Mouse (Mus musculus): Measurements from ENCODE around the gene 1600014C10Rik.

Gene 1600014C10Rik

DNA sequence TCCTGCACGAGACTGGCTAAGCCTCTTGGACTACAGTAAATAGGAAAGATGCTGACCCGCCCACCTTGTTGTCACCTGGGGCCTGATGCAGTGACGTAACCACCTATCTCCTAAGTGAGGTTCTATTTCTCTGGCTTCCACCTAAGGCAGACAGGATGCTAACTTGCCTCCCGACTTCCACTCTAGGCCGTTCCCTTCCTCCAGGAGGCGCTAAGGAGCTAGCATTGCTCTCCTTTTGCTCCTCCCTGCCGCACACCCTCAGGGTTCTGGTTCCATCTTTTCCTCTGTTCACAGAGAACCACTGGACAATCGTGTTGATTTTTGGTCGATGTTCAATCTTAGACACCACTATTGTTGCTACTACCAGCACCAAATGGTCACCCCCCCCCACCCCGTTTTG is 8.6 kb downstream of the 1600014C10Rik start:
- no peak for TF ChIP-seq GATA4 (IDR thresholded peaks at IDR 0.05; ENCODE audit: insufficient replicate concordance, low read length)

DNA sequence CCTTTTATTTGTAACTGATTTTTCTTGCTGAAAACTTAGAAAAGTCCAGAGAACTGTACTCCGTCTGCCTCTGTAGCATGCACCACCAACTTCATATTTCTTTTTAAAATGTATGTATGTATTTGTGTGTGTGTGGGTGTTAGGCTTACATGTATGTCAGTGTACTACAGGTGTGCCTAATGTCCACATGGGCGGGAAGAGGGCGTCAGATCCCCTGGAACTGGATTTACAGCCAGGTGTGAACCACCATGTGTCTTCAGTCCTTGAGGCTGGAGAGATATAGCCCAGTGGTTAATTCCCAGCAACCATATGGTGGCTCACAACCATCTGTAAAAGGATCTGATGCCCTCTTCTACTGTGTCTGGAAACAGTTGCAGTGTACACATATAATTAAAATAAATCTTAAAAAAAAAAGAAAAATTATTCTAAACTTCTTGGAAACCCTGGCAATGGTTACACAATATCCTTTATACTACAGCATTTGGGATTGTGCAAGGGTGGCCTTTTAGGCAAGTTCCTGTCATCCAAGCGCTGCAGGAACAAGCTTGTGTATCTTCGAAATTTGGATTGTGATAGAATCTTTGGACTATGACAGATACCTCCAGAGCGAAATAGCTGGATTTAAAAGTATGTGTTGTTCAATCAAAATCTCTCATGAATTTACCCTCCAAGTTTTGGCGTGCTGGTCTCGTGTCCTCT is 17.0 kb downstream of the 1600014C10Rik start:
- no peak for TF ChIP-seq GATA4 (IDR thresholded peaks at IDR 0.05; ENCODE audit: insufficient replicate concordance, low read length)

DNA sequence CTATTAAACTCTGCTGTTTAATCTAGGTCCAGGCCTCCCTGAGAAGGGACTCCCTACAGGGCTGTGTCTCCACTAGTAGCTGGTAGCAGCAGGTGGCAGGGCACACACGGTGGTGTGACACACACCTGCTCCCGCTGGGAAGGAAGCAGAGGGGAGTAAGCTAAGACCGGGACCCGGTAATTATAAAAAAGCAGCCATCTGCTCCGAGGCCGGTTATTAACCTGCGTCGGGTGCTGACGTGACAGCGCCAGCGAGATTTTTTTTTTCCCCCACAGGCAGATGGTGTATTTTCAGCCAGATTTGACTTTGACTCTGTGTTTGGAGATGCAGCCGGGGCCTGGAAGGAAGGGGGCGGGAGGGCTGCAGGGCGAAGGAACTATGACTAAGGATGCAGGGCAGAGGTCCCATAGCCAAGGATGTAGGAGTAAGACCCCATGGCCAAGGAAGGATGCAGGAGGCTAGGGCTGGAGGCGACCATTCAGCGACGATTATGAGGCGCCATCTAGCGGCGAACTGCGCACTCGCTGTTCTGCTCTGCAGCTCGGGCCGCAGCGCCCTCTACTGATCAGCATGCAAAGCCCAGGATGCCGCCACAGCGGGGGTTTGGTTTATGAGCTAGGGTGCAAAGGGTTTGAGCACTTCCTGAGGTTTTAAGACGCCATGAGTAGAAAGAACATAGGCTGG is 17.7 kb downstream of the 1600014C10Rik start:
- TF ChIP-seq GATA4 (IDR thresholded peaks at IDR 0.05; ENCODE audit: insufficient replicate concordance, low read length) = no peak

DNA sequence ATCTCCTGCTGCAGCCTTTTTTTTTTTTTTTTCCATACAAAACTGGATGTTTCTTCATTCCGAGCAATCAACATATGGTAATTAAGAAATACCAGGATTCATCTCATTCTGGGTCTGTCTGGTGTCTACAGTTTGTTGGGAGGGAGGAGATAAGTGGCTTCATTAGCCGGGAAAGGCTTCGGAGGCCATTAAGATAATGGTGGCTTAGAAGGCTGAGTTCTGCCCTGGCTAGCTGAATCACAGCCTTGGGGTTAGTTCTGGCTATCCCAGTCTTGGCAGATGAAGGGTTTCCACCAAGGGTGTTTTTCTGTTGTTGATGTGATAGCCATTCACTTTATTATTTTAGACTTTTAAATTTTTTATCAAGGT is 18.3 kb downstream of the 1600014C10Rik start:
- no peak for TF ChIP-seq GATA4 (IDR thresholded peaks at IDR 0.05; ENCODE audit: insufficient replicate concordance, low read length)

DNA sequence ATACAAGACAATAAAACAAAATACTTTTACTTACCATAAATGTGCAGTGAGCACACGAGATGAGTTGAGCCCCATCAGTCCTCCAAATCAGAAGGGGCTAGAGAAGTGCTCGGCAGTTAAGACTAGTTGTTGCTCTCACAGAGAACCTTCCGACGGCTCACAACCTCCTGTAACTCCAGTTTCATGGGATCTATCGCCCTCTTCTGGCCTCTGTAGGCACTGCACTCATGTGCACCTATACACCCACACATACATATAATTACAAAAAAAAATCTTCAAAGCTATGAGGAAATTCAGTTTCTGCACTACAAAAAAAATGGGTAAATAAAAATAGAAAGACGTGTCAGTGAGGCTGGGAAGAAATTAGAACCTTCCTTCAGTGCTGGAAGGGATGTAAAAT is 21.3 kb downstream of the 1600014C10Rik start:
- no peak for TF ChIP-seq GATA4 (IDR thresholded peaks at IDR 0.05; ENCODE audit: insufficient replicate concordance, low read length)

DNA sequence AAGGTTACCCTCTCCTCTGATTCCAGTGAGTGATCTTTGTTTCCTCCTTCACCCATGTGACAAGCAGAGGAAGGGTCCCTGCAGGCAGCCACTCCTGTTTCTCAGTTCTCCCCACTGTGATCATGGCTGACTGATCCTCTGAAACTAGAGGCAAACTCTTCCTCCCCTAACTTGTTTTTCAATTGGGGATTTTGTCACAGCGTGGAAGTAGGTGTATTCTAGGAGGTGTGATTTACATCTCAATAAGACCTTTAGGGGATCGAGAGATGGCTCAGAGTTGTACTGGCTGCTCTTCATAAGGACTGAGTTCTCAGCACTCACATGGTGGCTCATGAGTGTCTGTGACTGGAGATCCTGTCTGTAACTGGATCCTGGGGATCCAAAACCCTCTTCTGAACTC is 22.8 kb downstream of the 1600014C10Rik start:
- TF ChIP-seq GATA4 (IDR thresholded peaks at IDR 0.05; ENCODE audit: insufficient replicate concordance, low read length) = no peak

DNA sequence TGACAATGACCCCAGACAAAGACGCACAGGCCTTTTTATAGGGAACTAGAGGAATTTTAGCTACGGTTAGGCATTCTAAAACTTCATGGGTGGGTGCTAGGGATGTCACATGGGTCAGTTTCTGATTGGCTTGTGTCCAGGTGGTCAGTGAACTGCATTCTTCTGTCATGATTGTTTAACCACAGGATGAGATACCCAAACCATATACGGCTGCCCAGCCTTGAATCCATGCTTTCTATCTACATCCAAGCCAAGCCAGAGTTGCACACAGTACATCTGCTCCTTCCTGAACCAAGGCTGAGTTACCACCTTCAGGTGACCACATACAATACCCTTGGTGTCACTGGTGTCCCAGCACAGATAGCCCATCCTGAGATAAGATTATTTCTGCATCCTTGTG is 23.5 kb downstream of the 1600014C10Rik start:
- no peak; the same call in 1 of the 2 replicates for TF ChIP-seq GATA4 (IDR thresholded peaks at IDR 0.05; ENCODE audit: insufficient replicate concordance, low read length)

DNA sequence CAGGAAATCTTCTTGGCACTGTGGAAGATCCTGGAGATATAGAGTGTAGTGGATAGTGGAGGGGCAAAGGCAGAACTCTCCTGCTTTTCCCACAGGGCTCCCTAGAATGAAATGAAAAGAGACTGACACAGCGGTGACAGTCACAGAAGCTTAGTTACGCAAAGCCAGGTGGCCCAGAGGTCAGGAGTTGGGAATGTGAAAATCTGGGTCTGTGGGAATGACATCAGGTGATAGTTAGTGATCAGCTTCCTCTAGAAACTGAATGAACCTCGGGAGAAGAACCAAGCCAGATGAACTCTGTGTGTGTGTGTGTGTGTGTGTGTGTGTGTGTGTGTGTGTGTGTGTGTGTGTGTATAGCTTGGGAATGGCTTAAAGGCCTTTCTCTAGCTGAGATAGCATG is 26.0 kb downstream of the 1600014C10Rik start:
- TF ChIP-seq GATA4 (IDR thresholded peaks at IDR 0.05; ENCODE audit: insufficient replicate concordance, low read length) = no peak

DNA sequence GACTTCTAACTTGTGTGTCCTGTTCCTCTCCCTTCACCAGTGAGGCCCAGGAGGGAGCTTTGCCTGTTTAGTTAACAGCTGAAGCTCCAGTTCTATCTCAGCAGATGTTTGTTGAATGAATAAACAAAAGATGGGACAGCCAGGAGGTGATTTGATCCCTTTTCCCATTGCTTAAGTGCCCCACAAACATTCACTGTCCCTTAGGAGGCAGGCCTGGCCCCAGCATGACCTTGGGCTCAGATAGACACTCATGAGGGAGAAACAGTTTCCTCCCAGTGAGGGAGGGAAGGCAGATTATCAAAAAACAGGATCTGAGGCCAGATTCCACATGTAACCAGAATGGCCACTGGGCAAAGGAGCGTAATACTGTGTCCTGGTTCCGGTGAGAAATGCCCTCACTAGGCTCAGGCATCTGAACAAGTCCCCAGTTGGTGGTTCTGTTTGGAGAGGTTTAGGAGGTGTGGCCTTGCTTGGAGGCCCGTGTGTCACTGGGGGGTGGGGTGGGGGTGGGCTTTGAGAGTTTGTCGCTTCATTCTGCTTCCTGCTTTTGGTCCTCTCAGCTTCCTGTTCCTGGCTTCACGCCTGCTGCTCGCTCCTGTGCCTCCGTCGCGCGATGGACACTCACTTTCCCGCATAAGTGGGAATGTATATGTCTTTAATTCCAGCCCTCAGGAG is 26.6 kb downstream of the 1600014C10Rik start:
- no peak for TF ChIP-seq GATA4 (IDR thresholded peaks at IDR 0.05; ENCODE audit: insufficient replicate concordance, low read length)

DNA sequence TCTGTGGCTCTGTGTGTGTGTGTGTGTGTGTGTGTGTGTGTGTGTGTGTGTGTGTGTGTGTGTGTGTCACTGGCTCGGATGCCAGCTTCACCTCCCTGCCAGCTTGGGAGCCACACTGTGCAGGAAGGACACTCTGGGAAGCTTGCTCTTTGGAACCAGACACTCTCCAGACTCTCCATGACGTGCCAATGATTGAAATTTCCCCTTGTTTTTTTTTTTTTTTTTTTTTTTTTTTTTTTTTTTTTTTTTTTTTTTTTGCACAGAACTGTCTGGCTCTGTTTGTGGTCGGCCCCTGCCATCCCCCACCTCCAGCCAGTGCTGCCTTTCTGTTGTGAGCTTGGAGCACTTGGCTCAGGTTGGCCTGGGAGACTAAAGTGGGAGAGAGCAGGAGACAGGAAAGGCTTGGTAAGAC is 29.6 kb downstream of the 1600014C10Rik start:
- no peak for TF ChIP-seq GATA4 (IDR thresholded peaks at IDR 0.05; ENCODE audit: insufficient replicate concordance, low read length)

DNA sequence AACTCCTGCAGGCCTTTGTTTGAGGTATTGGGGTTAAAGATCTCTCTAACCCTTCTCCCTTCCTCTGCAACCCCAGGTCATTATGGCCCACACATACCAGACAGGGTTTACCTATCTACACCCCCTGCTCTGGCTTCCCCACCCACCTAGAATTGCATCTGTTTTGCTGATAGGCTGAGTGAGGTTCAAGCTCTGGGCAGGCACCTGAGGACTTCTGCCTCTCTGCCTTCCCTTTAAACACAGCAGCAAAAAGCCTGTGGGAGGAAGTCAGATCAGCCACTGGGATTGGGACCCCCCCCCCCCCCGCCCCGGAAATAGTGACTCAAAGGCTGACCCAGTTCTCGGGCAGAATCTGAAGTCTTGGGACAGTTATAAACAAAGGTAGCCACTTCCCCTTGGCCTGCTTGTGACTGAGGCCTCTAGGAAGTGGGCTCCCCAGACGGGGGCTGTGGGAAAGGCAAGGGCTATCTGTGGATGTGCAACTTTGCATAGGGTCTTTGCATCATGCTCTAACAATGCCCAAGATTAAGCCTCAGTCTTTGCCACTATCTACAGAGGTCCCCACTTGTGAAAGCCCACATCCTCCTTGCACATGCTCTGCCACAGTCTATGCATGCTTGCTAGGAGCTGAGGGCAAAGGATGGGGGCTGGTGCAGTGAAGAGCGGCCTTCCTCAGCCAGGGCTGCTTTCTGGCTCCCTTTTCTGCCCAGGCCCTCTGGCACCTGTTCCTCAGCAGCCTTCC is 31.6 kb downstream of the 1600014C10Rik start:
- TF ChIP-seq GATA4 (IDR thresholded peaks at IDR 0.05; ENCODE audit: insufficient replicate concordance, low read length) = no peak

DNA sequence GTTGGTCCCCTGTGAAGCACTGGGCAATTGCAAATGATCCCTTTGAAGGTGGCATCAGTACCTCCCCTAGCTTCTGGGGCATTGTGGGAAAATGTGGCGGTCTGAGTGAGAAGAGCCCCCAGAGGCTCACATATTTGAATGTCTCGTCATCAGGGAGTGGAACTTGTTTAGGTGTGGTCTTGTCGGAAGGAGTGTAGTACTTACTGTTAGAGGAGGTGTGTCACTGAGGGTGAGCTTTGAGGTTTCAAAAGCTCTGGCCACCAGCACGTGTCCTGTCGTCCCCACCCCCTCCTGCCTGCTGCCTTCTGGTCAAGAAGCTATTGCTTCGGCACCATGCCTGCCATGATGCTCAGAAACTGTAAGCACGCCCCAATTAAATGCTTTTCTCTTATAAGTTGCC is 32.3 kb downstream of the 1600014C10Rik start:
- no peak for TF ChIP-seq GATA4 (IDR thresholded peaks at IDR 0.05; ENCODE audit: insufficient replicate concordance, low read length)

DNA sequence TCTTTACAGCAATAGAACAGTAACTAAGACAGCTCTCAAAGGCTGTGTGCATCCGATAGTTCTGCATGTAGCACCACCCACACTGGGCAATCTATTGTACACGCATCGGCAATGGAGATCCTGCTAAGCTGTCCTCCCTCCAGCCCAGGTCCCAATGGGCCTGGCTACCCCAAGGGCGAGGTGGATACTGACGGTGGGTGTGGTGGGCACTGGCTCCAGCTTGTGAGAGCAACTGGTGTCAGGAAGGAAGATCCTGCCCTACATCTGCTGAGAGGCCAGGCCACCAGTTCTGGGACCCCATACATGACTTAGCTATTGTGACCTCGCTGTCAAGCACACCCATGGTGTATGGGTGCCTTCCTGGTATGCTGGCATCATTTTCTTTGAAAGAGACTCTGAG is 32.7 kb downstream of the 1600014C10Rik start:
- TF ChIP-seq GATA4 (IDR thresholded peaks at IDR 0.05; ENCODE audit: insufficient replicate concordance, low read length) = no peak

DNA sequence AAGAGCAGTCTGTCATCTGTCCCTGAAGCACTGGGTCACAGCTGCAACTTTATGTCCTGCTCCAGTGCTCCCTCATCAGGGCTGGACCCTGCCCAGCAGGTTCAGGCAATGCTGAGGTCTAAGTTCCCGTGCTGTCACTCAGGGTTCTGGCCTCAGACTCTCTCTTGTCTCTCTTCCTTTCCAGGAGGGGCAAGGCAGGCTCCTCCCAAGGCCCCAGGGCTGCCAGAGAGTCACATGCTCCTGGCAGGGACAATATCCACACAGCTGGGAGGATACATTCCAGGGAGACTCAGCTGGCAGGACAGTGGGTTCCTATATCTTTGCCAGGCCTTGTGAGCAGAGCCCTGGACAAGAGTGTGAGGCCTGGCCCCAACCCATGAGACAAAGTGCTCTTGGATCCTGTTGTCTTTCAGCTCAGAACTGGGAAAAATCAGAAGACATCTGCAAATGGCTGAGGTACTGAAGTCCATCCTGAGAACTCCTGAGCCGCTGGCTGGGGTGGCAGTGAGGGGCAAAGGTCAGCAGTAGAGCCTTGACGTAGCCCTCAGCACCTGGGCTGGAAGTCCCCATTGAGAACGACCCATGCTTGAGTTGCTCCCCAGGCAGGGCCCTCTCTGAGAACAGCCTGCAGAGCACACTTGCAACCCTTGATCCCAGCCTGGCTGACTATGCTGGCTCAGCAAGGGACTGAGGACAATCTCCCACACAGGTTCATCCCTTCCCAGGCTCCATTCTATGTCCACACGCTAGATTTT is 34.6 kb downstream of the 1600014C10Rik start:
- peak; percentile 70; the same call in 1 of the 2 replicates for TF ChIP-seq GATA4 (IDR thresholded peaks at IDR 0.05; ENCODE audit: insufficient replicate concordance, low read length)

Data from liver, adult (tissue).